Mouse (Mus musculus): ENCODE data around the gene Gstm1. TPM values are rescaled to one million over a fixed set of nuclear protein-coding genes. Genes with fewer than 3 reads are reported as not detected.
A peak's percentile ranks its signal among the peaks of the same experiment; 100 is the strongest.
"Not testable (repeated sequence)": the region's sequence is repeated elsewhere in the genome, so short reads cannot be mapped to it uniquely, and the experiment has no call there.

Gene Gstm1
- total RNA-seq, 2 experiments from 2014 or later = 225 to 239 TPM

GRCm38 (mm10) chr3:108019226-108019625 is 1.5 kb upstream of the Gstm1 start:
- intact Hi-C loops (cut with DNase I) = loop anchor here (2.0 kb wide), 1 partner anchor 88 kb away; the partner anchor contains the start of gene Gstm7
- DNase-seq (ENCODE audit: low spot score in 2 of 2) = not testable (repeated sequence)

- no peak for DNase-seq (ENCODE audit: low spot score in 2 of 2)
- intact Hi-C loops (cut with DNase I) = loop anchor here (2.0 kb wide), 1 partner anchor 88 kb away; the partner anchor contains the start of gene Gstm7
Measured at GRCm38 (mm10) chr3:108018190-108018820, 532 bp upstream of the Gstm1 start.

GRCm38 (mm10) chr3:108016468-108016867 is 1.3 kb downstream of the Gstm1 start:
- DNase-seq (ENCODE audit: low spot score in 2 of 2); intact Hi-C loops (cut with DNase I): not testable (repeated sequence)

GRCm38 (mm10) chr3:108014974-108015346 is 2.8 kb downstream of the Gstm1 start:
- DNase-seq (ENCODE audit: low spot score in 2 of 2) = no peak
- intact Hi-C loops (cut with DNase I) = no loop called here

GRCm38 (mm10) chr3:108014098-108014973 is 3.4 kb downstream of the Gstm1 start:
- no peak for DNase-seq (ENCODE audit: low spot score in 2 of 2)
- intact Hi-C loops (cut with DNase I) = no loop called here

GRCm38 (mm10) chr3:108013331-108013871 is 4.4 kb downstream of the Gstm1 start:
- peak; percentile 65 to 88 for DNase-seq (ENCODE audit: low spot score in 2 of 2)
- intact Hi-C loops (cut with DNase I) = no loop called here

- intact Hi-C loops (cut with DNase I) = no loop called here
- DNase-seq (ENCODE audit: low spot score in 2 of 2) = no peak
Measured at GRCm38 (mm10) chr3:108011558-108011957, 6.2 kb downstream of the Gstm1 start.

- intact Hi-C loops (cut with DNase I) = no loop called here
- peak in 1 of 2 experiments; percentile 30 for DNase-seq (ENCODE audit: low spot score in 2 of 2)
Measured at GRCm38 (mm10) chr3:108010286-108010685, 7.5 kb downstream of the Gstm1 start.

- no peak for DNase-seq (ENCODE audit: low spot score in 2 of 2)
- intact Hi-C loops (cut with DNase I) = no loop called here
Measured at GRCm38 (mm10) chr3:108002021-108002420, 15.8 kb downstream of the Gstm1 start.

GRCm38 (mm10) chr3:107999491-107999890 is 18.3 kb downstream of the Gstm1 start:
- DNase-seq (ENCODE audit: low spot score in 2 of 2) = no peak
- intact Hi-C loops (cut with DNase I) = no loop called here

GRCm38 (mm10) chr3:107998591-107998990 is 19.2 kb downstream of the Gstm1 start:
- no peak for DNase-seq (ENCODE audit: low spot score in 2 of 2)
- intact Hi-C loops (cut with DNase I) = no loop called here

GRCm38 (mm10) chr3:107996576-107996975 is 21.2 kb downstream of the Gstm1 start:
- no peak for DNase-seq (ENCODE audit: low spot score in 2 of 2)
- intact Hi-C loops (cut with DNase I) = no loop called here

GRCm38 (mm10) chr3:107995974-107996373 is 21.8 kb downstream of the Gstm1 start:
- intact Hi-C loops (cut with DNase I); DNase-seq (ENCODE audit: low spot score in 2 of 2): not testable (repeated sequence)

- no peak for DNase-seq (ENCODE audit: low spot score in 2 of 2)
- intact Hi-C loops (cut with DNase I) = no loop called here
Measured at GRCm38 (mm10) chr3:107986041-107986562, 31.7 kb downstream of the Gstm1 start, which contains the start of gene Gstm2. TSS of gene Gstm2 (minus strand) at chr3:107986453.

GRCm38 (mm10) chr3:107985141-107985540 is 32.6 kb downstream of the Gstm1 start:
- intact Hi-C loops (cut with DNase I); DNase-seq (ENCODE audit: low spot score in 2 of 2): not testable (repeated sequence)

GRCm38 (mm10) chr3:107984471-107984870 is 33.3 kb downstream of the Gstm1 start:
- DNase-seq (ENCODE audit: low spot score in 2 of 2) = no peak
- intact Hi-C loops (cut with DNase I) = no loop called here

GRCm38 (mm10) chr3:107983771-107984170 is 34.0 kb downstream of the Gstm1 start:
- DNase-seq (ENCODE audit: low spot score in 2 of 2) = no peak
- intact Hi-C loops (cut with DNase I) = no loop called here

GRCm38 (mm10) chr3:107982726-107983125 is 35.0 kb downstream of the Gstm1 start:
- peak in 1 of 2 experiments; percentile 39 for DNase-seq (ENCODE audit: low spot score in 2 of 2)
- intact Hi-C loops (cut with DNase I) = no loop called here

- intact Hi-C loops (cut with DNase I) = no loop called here
- DNase-seq (ENCODE audit: low spot score in 2 of 2) = no peak
Measured at GRCm38 (mm10) chr3:107981261-107981660, 36.5 kb downstream of the Gstm1 start.

- intact Hi-C loops (cut with DNase I) = no loop called here
- no peak for DNase-seq (ENCODE audit: low spot score in 2 of 2)
Measured at GRCm38 (mm10) chr3:107977691-107978090, 40.1 kb downstream of the Gstm1 start.

All from left cerebral cortex, postnatal 25 days (tissue).